Mouse (Mus musculus) T-helper 17 cell (primary cell): ENCODE results near the gene Sprr2a2.
"Not testable (repeated sequence)": the region's sequence is repeated elsewhere in the genome, so short reads cannot be mapped to it uniquely, and the experiment has no call there.

Experiments used
- in situ Hi-C, 2 experiments: fragments of 300-600 bp; cut with MboI, MseI; formaldehyde crosslinking; loops; 1 replicate in 1 of 2; 2 replicates in 1 of 2; pipeline ENCODE4 v1.15.1; 2025; ENCODE audit warnings: high pct_unique_total_duplicates in 2 of 2

The Sprr2a2 gene

GRCm38 (mm10) chr3:92215569-92215968 is at the start of gene Sprr2a2, which contains the start of gene Sprr2a1:
TSS of gene Sprr2a2 (plus strand) at chr3:92215920.
TSS of gene Sprr2a1 (plus strand) at chr3:92215799.
- in situ Hi-C loops = not testable (repeated sequence)

GRCm38 (mm10) chr3:92169847-92170246 is 45.9 kb upstream of the Sprr2a2 start:
- in situ Hi-C loops = no loop called here

- in situ Hi-C loops = no loop called here
These were observed 38.8 kb upstream of the Sprr2a2 start for GRCm38 (mm10) chr3:92176880-92177279.

GRCm38 (mm10) chr3:92195512-92196200 is 20.1 kb upstream of the Sprr2a2 start:
- in situ Hi-C loops = no loop called here

GRCm38 (mm10) chr3:92211133-92211925 is 4.4 kb upstream of the Sprr2a2 start:
- in situ Hi-C loops = loop anchor here in 1 of 2 experiments (5.0 kb wide), 1 partner anchor 71 kb away; no protein-coding TSS in a partner anchor

GRCm38 (mm10) chr3:92212059-92212458 is 3.7 kb upstream of the Sprr2a2 start:
- in situ Hi-C loops = loop anchor here in 1 of 2 experiments (5.0 kb wide), 1 partner anchor 70 kb away; no protein-coding TSS in a partner anchor

GRCm38 (mm10) chr3:92213651-92214050 is 2.1 kb upstream of the Sprr2a2 start:
- in situ Hi-C loops = loop anchor here in 1 of 2 experiments (5.0 kb wide), 1 partner anchor 69 kb away; no protein-coding TSS in a partner anchor

GRCm38 (mm10) chr3:92219031-92219430 is 3.3 kb downstream of the Sprr2a2 start:
- in situ Hi-C loops = not testable (repeated sequence)

- in situ Hi-C loops = not testable (repeated sequence)
These were observed 8.0 kb downstream of the Sprr2a2 start for GRCm38 (mm10) chr3:92223708-92224107.

GRCm38 (mm10) chr3:92227410-92227809 is 11.7 kb downstream of the Sprr2a2 start:
- in situ Hi-C loops = not testable (repeated sequence)

- in situ Hi-C loops = loop anchor here (5.0 to 10.0 kb wide), 2 partner anchors 68 to 76 kb away; no protein-coding TSS in a partner anchor
These were observed 20.9 kb downstream of the Sprr2a2 start for GRCm38 (mm10) chr3:92236463-92237189.

- in situ Hi-C loops = loop anchor here (5.0 to 10.0 kb wide), 2 partner anchors 66 to 74 kb away; no protein-coding TSS in a partner anchor
These were observed 23.0 kb downstream of the Sprr2a2 start for GRCm38 (mm10) chr3:92238736-92239135.

DNA sequence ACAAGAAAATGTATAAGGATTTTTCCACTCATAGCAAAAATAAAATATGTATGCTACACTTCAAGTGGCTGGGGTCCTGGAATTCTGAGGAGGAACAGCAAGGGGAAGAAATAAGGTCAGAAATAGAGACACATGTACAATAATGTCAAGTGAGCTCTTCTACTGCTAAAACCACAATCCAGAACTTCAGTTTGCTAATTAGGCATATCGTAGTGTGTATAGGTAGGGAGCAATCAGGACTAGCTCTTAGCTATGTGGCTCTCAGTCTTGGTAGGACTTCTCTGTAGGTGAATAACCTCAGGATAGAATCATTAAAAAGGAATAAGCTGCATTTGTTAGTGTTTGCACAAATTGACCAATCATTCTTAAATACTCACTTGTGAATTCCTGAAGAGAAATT is 23.5 kb downstream of the Sprr2a2 start:
- in situ Hi-C loops = loop anchor here (5.0 to 10.0 kb wide), 2 partner anchors 66 to 73 kb away; no protein-coding TSS in a partner anchor

DNA sequence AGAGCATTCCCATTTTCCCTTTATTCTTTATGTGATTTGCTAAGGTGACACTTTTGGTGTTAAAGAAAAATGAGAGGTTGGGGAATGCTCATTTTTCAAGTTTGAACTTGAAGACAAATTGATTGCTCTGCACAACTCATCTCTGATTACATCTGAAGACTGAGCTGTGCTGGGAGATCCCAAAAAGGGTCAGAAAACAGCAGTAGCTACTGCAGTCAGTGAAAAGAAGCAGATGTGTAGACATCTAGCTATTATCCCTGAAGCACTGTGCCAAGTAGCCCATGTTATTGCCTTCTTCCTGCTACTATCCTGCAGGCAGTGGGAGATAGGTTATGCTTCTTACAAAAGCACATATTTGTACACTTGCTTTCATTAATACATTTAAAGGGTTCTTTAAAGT is 29.1 kb downstream of the Sprr2a2 start:
- in situ Hi-C loops = not testable (repeated sequence)

DNA sequence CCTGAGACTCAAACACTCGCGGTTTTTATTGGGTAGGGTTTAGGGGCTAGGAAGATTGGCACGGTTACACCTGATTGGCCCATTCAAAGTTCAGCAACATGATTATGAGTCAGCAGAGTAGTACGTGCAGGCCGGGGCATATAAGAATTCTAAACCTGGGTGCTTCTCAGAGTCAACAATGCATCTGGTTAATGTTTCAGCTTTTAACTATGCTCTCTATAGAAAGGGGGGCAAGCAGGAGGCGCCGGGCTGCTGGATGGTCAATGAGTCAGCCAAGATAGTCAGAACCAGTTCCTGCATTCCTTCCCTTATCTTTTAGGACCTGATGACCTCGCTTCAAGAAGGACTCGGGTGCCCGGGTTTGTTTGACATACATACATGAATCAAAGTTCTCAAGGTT is 30.5 kb downstream of the Sprr2a2 start:
- in situ Hi-C loops = not testable (repeated sequence)

GRCm38 (mm10) chr3:92248494-92248893 is 32.8 kb downstream of the Sprr2a2 start:
- in situ Hi-C loops = not testable (repeated sequence)

- in situ Hi-C loops = loop anchor here (5.0 kb wide), 2 partner anchors 37 to 43 kb away; partner anchors contain the start of gene Sprr2a3 (in 1 of the 2)
These were observed 34.7 kb downstream of the Sprr2a2 start for GRCm38 (mm10) chr3:92250450-92250849.

DNA sequence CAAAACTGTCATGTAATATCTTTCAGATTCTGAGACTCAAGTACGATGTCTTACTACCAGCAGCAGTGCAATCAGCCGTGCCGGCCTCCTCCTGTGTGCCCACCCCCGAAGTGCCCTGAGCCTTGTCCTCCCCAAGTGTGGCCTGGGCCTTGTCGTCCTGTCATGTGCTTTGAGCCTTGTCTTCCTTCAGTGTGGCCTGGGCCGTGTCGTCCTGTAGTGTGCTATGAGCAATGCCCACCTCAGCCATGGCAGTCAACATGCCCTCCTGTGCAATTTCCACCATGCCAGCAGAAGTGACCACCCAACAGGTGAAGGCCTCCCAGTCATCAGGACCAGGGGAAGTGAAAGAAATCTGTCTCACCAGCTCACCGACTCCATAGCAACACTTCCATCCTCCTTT is 38.1 kb downstream of the Sprr2a2 start:
- in situ Hi-C loops = loop anchor here (5.0 kb wide), 2 partner anchors 33 to 47 kb away; partner anchors contain the start of gene Sprr2a3 (in 1 of the 2)

GRCm38 (mm10) chr3:92258526-92258925 is 42.8 kb downstream of the Sprr2a2 start:
- in situ Hi-C loops = not testable (repeated sequence)

DNA sequence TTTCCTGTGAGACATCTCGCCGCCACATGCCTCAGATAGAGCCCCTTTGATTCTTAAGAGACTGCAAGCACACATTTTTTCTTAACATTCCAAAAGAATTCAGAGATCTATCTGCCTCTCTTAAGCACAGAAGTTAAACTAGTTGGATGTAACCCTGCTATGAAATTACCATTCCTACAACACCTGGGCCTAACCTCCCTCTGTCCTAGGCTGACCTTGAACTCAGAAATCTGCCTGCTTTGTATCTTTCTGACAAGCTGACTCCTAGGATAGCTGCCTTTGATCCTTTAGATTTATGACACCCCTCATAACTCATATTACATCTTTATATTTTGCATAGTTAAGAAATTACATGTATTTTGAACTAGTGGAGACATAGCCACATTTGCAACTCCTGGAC is 47.7 kb downstream of the Sprr2a2 start:
- in situ Hi-C loops = loop anchor here in 1 of 2 experiments (5.0 kb wide), 1 partner anchor 56 kb away; no protein-coding TSS in a partner anchor

DNA sequence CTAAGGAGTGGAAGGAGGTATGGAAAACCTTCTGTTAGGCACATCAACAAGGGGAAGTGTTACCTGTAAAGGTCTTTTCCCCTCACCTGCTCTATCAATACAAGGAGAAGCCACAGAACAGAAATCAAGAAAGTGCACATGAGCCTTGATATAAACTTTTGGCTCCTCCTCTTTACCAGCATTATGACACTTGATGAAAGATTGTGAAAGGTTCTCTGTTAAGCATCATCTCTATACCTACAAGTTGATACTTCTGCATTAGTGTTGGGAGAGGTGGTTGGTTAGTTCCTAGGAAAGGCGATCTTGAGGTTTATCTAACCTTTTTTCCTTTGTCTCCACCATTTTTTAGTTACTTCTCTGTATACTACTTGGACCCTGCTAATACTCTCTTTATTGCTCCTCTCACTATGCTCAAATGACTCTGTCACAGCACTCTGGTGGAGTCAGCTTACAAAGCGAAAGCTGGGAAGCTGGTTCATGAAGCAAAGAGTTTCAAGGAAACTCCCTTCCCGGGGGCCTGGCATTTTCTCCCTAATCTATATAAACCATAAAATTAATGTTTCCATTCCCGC is 55.8 kb downstream of the Sprr2a2 start:
- in situ Hi-C loops = not testable (repeated sequence)
